Mouse (Mus musculus) heart, postnatal 0 days (tissue): Measurements from ENCODE around the gene Notch2. TPM values are rescaled to one million over a fixed set of nuclear protein-coding genes. Genes with fewer than 3 reads are reported as not detected.

ENCODE experiments used
- ATAC-seq: fragments of 200-750 bp; cut with Nextera tagmentation; 2 replicates; pipeline ENCODE4 v1.8.0; 2017; ENCODE audit warnings: low read depth, moderate number of reproducible peaks, moderate library complexity; ENCODE audit not compliant: insufficient read depth
- DNase-seq: peaks from one replicate; pipeline ENCODE4 v3.0.0-alpha.2; 2016; ENCODE audit warnings: low spot score
- H3K27ac ChIP-seq: fragments of 300-500 bp; sonication (generic); 2 replicates; pipeline ENCODE4 v1.5.1; 2014; ENCODE audit warnings: low read depth, mild to moderate bottlenecking
- H3K27me3 ChIP-seq: fragments of 300-500 bp; sonication (generic); 2 replicates; pipeline ENCODE4 v1.6.1; 2014; ENCODE audit warnings: low read length, mixed read lengths; ENCODE audit not compliant: control insufficient read depth, insufficient read depth
- H3K36me3 ChIP-seq: fragments of 300-500 bp; sonication (generic); replicated peaks from 2 replicates; pipeline ENCODE4 v1.6.1; 2014; ENCODE audit warnings: low read length, mixed read lengths; ENCODE audit not compliant: control insufficient read depth, insufficient read depth
- H3K4me1 ChIP-seq: fragments of 300-500 bp; sonication (generic); 2 replicates; pipeline ENCODE4 v1.6.1; 2014; ENCODE audit warnings: antibody characterized with exemption; ENCODE audit not compliant: control insufficient read depth, insufficient read depth
- H3K4me2 ChIP-seq: fragments of 300-500 bp; sonication (generic); 2 replicates; pipeline ENCODE4 v1.6.1; 2014; ENCODE audit warnings: low read depth, mild to moderate bottlenecking, low read length, moderate library complexity
- H3K4me3 ChIP-seq: fragments of 300-500 bp; sonication (generic); 2 replicates; pipeline ENCODE4 v1.5.1; 2014; ENCODE audit warnings: low read depth, low read length
- H3K9ac ChIP-seq: fragments of 300-500 bp; sonication (generic); replicated peaks from 2 replicates; pipeline ENCODE4 v1.6.1; 2014; ENCODE audit warnings: low read depth, low read length, mixed read lengths
- H3K9me3 ChIP-seq: fragments of 300-500 bp; sonication (generic); replicated peaks from 2 replicates; pipeline ENCODE4 v1.6.1; 2016; ENCODE audit warnings: low read length; ENCODE audit not compliant: control insufficient read depth
- CTCF ChIP-seq: IDR thresholded peaks from 2 replicates; pipeline ENCODE4 v1.5.1; 2016; ENCODE audit warnings: antibody characterized with exemption, control low read depth, low read depth
- EP300 ChIP-seq: IDR thresholded peaks from 2 replicates; pipeline ENCODE4 v1.6.1; 2016; ENCODE audit warnings: antibody characterized with exemption, low read depth
- WGBS: fragments of 180-500 bp; shearing (Covaris S2); extraction: QIAGEN DNeasy Blood & Tissue Kit; methylation state at CpG from one replicate; pipeline ENCODE4 v1.1.7; 2014; 5-methylcytosine and 5-hydroxymethylcytosine counted together
- polyA plus RNA-seq: library from polyadenylated mRNA; unstranded; fragments of >200 nt; fragmentation: Nextera tagmentation; extraction: Ambion mirVana; gene quantifications from 2 replicates; pipeline ENCODE4 v1.2.1, GENCODE M21; 2015
- total RNA-seq: library from RNA; depleted of rRNA; stranded (reverse); fragments of >200 nt; gene quantifications from 2 replicates; pipeline ENCODE4 v1.2.3, GENCODE M21; 2014; ENCODE audit warnings: low replicate concordance

The Notch2 gene
- total and polyA plus RNA-seq, 2 experiments from 2014 or later = 5.5 to 53.7 TPM

DNA sequence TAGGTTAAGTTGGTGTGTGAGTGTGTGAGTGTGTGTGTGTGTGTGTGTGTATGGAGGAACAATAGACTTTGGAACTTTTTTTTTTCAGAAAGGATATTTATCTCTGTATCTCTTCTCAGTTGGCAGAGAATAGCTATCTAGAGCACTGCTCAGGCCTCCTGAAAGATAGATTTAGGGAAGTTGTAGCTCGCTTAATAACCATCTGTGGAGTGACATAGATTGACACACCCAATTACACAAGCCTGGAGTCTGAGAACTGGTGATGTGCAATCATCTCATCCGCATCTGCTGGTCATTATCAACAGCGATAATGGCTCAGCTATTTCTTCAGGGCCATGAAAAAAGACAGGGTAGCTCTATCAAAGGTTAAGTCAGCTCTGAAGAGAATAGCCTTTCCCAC, 18.9 kb downstream of the Notch2 start:
- WGBS = 69% methylated on average over 3 of the region's 3 CpGs
- Histone ChIP-seq H3K36me3 (no peaks in the 10 kb centered on the region), H3K27me3 (no peaks in the 10 kb centered on the region), H3K9ac (no peak overlapping the region), H3K4me3 (no peak overlapping the region), H3K4me2 (no peak overlapping the region), H3K4me1 (peaks cover 64% of the 10 kb centered on the region), H3K27ac (no peak overlapping the region), H3K9me3 (no peaks in the 10 kb centered on the region)
- no peak for ATAC-seq
- TF ChIP-seq EP300 = no peak
- TF ChIP-seq CTCF = no peak
- DNase-seq = no peak

DNA sequence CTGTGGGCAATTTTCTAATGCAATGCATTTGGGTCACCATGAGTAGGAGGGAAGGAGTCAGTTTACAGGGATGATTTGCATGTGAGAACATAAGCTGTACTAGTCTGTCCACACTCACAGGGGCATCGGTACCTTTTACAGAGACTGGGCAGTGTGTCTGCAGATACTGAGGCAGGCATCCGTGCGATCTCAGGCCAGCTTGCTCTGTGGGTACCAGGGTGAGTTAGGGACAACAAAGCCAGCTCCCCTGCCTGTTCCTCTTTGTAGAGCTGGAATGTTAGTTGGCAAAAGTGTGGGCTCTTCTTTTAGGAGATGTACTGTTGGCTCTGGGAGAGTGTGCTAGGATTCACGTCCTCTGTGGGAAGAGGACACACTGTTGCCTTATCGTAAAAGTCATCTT, 19.6 kb downstream of the Notch2 start:
- Histone ChIP-seq H3K9ac (no peak overlapping the region), H3K4me3 (no peak overlapping the region), H3K4me2 (no peak overlapping the region), H3K4me1 (peaks cover 63% of the 10 kb centered on the region), H3K36me3 (no peaks in the 10 kb centered on the region), H3K9me3 (no peaks in the 10 kb centered on the region), H3K27ac (peak overlapping the region; percentile 25; the same call in 1 of the 2 replicates), H3K27me3 (no peaks in the 10 kb centered on the region)
- 27% methylated on average over 5 of the region's 5 CpGs for WGBS
- ATAC-seq = no peak
- DNase-seq = no peak
- TF ChIP-seq CTCF (no peak), EP300 (no peak)

DNA sequence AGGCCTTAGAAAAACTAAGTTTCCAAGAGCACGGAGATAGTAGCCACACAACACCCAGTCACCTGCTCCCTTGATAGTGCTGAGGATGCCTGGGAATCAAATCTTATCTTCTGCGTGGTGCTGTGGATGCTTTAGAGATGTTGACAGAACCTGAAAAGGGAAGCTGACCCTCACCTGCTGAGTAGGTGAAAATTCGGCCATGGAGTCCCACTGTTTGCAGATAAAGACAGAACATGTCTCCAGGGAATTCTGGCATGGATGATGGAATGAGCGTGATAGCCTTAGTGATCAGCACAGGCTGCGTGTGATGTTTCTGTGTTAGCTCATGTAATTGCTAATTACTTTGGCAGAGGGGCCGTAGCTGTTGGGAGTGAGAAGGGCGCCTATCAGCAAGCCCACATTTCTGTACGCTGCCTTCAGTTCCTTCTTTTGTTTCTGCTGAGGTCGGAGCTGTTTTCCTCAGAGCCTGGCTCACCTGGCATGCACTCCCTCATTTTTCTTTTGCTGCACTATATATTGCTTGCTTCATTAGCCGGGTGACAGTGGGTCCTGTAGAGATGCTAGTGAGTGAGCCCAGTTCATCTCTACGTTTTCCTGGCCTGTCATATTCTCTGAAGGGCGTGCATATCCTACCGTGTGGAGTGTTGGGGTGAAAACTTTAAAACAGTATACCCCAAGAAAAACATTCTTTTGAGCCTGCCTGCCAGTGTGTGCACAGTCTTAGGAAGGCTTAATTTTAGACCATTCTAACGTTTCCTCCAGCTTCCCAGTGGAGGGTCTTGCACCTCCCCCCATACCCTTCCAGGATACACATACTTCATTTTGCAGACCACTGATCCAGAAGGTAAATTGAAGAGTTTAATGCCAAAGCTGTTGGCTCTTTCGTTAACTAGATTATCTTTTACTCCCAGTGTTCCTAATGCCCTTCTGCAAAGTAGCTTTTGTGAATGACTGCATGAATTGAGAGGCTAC, 21.6 kb downstream of the Notch2 start:
- H3K4me2 ChIP-seq = no peak overlapping the region
- 31% methylated on average over 15 of the region's 15 CpGs for WGBS
- no peaks in the 10 kb centered on the region for H3K36me3 ChIP-seq
- H3K27ac ChIP-seq = no peak overlapping the region
- H3K9me3 ChIP-seq = no peaks in the 10 kb centered on the region
- H3K27me3 ChIP-seq = no peaks in the 10 kb centered on the region
- no peak for TF ChIP-seq EP300
- no peak for TF ChIP-seq CTCF
- H3K4me3 ChIP-seq = no peak overlapping the region
- ATAC-seq = no peak
- no peak overlapping the region for H3K9ac ChIP-seq
- H3K4me1 ChIP-seq = peaks cover 65% of the 10 kb centered on the region
- DNase-seq = no peak

DNA sequence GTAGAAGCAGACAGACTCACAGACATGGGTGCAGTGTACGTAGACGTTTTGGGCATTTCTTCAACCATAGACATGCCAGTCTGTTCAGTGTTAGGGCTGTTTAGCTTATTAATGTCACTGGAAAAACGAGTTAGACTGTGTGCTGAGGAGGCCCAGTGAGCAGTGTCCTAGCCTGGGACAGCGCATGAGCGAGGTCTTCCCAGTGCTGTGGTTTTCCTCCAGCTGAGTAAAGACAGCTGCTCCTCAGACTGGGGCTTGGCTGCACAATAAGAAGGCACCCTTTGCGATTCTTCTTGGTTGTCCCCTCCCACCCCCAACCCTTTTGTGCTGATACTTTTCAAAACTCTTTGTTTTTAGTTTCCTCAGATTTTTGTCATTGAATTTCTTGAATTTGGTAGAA, 22.8 kb downstream of the Notch2 start:
- no peak for TF ChIP-seq CTCF
- TF ChIP-seq EP300 = no peak
- DNase-seq (no peak), ATAC-seq (no peak)
- WGBS = 66% methylated on average over 6 of the region's 6 CpGs
- Histone ChIP-seq H3K9ac (no peak overlapping the region), H3K4me3 (no peak overlapping the region), H3K9me3 (no peaks in the 10 kb centered on the region), H3K27ac (no peak overlapping the region), H3K4me2 (no peak overlapping the region), H3K36me3 (no peaks in the 10 kb centered on the region), H3K27me3 (no peaks in the 10 kb centered on the region), H3K4me1 (peaks cover 71% of the 10 kb centered on the region)

DNA sequence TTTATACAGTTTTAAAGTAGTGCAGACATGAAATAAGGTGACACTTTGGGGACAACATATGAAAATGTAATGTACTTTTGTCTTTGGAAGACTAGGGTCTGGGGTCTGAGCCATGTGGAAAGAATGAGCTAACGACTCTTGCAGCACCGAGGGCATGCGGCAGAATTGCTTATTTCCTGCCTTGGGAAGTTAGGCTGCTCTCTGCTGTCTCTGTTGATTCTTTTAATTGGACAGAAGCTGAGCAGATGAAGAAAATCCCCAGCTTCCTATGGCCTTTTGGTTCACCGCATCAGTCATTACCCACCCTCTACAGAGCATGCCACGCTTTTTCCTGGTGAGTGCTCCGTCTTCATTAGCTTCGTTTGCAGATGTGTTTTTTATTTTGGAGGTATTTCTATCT, 23.8 kb downstream of the Notch2 start:
- Histone ChIP-seq H3K27ac (0 out of 2 replicates have a peak overlapping the region, but pooled peaks have one; percentile 25), H3K27me3 (no peaks in the 10 kb centered on the region), H3K4me1 (peaks cover 71% of the 10 kb centered on the region), H3K36me3 (no peaks in the 10 kb centered on the region), H3K4me2 (no peak overlapping the region), H3K9ac (no peak overlapping the region), H3K9me3 (no peaks in the 10 kb centered on the region), H3K4me3 (no peak overlapping the region)
- TF ChIP-seq CTCF (no peak), EP300 (no peak)
- 71% methylated on average over 7 of the region's 7 CpGs for WGBS
- DNase-seq (no peak), ATAC-seq (no peak)
